Mouse (Mus musculus) olfactory bulb, adult 2 months (tissue): ENCODE data around the gene Smarcc2.

Source experiments
- CTCF ChIP-seq: fragments of 200-500 bp; IDR thresholded peaks from 2 replicates; pipeline ENCODE4 v1.5.1; 2012; ENCODE audit warnings: low read depth, mild to moderate bottlenecking, low read length, moderate library complexity; ENCODE audit not compliant: insufficient read depth
- POLR2A ChIP-seq: fragments of 200-500 bp; IDR thresholded peaks from 2 replicates; pipeline ENCODE4 v1.6.1; 2012; ENCODE audit warnings: mild to moderate bottlenecking, low read depth, low read length, moderate library complexity; ENCODE audit not compliant: insufficient read depth

DNA sequence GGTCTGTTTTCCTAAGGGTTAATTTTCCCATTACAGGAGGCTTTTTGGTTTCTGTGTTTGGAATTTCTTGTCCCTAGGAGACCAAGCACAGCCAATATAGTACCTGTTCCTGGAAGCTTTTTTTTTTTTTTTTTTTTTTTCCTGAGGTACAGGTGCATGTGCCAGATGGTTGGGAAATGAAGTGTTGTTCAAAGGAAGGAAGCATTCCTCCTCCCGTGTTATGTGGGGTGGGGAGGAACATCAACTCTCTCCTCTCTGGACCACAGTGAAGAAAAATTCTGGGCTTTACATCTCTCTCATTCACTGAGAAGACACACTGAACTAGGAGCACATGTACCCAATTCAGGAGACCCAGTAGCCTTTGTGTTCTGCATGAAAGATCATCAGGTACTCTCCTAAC, 46.0 kb upstream of the Smarcc2 start:
- TF ChIP-seq CTCF (no peak), POLR2A (no peak)
